Mouse (Mus musculus) testis, postnatal 10 days (tissue): ENCODE data around the gene Gm5039.
"Not testable (repeated sequence)": the region's sequence is repeated elsewhere in the genome, so short reads cannot be mapped to it uniquely, and the experiment has no call there.

ENCODE experiments used
- DNase-seq: peaks from one replicate; pipeline ENCODE4 v3.0.0; 2021; ENCODE audit warnings: low spot score

Gene Gm5039

DNA sequence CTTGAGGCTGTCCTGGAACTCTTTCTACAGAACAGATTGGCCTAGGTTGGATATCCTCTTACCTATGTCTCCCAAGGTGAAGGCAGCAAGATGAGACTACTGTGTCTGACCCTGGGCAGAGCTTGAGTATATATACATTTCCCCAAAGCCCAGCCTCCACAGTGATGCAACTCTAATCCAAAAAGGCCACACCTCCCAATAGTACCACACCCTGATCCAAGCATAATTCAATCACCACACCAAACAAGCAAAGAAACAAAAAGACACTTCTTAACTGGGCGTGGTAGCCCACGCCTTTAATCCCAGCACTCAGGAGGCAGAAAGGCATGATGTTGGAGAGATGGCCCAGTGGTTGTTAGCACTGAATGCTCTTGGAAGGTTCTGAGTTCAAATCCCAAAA, at the start of gene Gm5039:
Gene Gm5039 (minus strand): TSS at position 101 of the 400 bp plus-strand sequence.
- DNase-seq = not testable (repeated sequence)

DNA sequence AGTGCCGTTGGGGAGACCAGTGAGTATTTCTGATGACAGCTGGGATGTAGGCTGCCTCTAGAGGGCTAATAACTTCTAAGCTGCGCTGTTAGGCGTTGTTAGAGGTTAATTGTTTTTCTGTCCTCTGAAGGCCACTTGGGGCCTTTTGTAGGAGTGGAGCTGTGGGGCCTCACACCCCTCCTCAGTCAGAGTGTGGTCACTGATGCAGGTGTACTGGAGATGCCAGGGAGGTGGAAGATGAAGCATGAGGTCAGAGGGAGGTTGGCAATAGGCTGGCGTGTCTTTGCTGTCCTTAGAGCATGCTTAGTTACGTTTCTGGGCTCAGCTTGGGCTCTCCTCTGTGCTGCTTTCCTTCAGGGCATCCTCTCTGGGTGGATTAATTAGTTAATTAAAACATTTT, 48.2 kb upstream of the Gm5039 start:
- no peak for DNase-seq

DNA sequence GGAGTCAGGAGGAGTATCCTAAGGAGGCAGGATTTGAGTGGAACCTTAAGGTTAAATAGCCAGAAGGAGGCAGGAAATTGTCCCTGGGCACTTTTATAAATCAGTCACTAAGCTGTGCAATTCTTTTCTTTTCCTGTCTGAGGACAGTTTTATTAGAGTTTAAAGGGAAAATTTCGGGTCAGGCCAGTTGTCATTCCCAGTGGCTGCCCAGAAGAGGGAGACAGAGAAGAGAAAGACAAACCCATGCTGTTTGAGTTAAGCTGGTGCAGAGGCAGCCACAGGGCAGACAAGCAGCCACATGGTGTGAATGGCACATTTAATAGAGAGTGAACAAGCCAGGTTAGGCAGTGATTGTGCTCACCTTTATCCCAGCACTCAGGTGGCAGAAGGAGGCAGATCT, 46.5 kb upstream of the Gm5039 start:
- DNase-seq = not testable (repeated sequence)

DNA sequence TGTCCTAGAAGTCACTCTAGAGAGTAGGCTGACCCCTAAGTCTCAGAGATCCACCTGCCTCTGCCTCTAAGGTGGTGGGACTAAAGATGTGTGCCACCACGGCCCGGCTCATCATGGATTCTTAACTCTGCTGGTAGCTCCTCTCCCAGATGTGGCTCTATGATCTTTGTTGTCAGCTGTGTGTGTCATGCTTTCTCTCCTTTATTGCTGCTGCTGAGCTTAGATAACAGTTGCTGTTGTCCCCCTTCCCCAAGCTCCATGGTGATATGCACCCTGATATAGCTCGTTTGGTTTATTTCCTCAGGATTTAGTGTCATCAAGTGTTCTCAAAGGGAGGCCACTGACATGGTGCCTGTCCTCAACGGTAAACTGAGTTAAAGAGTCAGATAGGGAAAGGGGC, 45.9 kb upstream of the Gm5039 start:
- DNase-seq = not testable (repeated sequence)

DNA sequence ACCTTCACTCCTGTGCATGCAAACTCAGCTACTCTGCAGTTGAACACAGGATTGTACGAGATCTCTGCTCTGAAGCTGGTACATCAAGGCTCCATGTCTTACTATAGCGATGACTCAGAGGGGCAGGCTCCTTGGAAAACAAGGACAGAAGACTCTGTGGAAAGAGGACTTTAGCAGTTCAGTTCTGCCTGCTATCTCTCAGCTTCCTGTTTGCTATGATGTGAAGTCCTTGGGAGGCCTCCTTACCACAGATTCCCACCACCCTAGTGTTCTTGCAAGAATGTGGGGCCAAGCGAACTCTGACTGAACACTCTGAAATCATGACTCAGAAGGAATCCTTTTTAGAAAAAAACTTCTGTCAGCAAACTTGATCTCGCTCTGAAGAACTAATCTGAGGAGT, 44.8 kb upstream of the Gm5039 start:
- no peak for DNase-seq

DNA sequence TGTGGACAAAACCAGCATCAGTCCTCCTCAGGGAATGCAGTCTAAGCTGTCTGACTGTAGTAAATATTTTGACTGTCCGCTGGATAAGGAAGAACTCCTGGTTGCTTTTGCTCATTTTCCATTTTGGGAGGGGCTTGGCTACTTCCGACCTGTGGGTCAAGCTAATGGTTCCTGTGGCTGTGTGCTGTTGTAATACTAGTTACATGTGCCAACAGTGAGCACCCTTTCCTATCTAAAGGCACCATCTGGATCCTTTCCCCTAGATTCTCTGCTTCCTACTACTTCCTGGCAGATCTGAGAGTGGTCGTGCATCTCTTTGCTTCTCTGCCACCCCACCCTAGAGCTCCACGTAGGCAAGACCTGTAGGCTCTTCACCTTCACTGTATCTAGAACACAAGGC, 43.8 kb upstream of the Gm5039 start:
- no peak for DNase-seq

DNA sequence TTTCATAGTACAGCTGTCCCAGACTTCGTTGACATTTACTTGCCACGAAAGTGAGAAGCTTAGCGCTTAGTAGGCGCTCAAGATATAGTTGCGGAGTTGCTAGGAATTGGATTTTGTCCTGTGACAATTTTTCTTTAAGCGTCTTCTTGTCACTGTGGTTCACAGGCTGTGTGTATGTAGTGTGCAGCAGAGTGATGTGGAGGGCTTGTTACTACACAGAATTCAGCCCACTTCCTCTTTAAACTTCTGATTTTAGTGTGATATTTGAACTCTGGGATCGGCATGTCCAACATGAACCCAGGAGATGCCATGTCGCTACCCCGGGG, 37.3 kb upstream of the Gm5039 start:
- DNase-seq = no peak

DNA sequence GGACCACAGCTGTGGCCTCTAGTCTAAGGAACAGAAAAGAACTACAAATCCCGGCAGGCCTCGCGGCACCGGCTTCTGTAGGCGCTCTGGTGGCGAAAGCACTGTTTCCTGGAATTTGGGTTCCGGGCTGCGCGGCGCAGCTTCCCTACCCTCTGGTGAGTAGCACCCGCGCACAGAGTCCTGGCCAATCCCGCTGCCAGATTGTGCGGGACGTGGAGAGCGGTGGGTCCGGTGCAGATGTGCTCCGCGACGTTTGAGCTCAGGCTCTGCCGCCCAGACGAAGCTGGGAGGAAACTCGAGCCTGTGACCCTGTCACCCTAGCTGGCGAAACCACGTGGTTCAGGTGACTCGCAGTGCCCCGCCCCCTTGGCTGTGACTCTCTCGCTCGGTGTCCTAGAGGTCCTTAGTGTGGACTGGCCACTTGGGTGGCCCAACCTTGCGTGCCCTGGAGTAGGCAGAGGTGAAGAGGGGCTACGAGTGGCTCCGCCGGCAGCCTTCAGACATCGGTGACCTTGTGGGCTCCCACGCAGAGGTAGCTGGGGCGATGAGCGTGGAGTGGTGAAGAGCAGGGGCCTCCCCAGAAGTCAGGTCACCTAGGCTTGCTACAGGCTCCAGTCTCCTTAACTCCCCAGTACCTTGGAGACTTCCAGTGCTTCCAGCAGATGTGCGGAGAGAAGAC, 36.8 kb upstream of the Gm5039 start, which contains the start of gene Adck1:
Gene Adck1 (plus strand): TSS at position 114 of the 679 bp plus-strand sequence.
- DNase-seq = peak; percentile 91

DNA sequence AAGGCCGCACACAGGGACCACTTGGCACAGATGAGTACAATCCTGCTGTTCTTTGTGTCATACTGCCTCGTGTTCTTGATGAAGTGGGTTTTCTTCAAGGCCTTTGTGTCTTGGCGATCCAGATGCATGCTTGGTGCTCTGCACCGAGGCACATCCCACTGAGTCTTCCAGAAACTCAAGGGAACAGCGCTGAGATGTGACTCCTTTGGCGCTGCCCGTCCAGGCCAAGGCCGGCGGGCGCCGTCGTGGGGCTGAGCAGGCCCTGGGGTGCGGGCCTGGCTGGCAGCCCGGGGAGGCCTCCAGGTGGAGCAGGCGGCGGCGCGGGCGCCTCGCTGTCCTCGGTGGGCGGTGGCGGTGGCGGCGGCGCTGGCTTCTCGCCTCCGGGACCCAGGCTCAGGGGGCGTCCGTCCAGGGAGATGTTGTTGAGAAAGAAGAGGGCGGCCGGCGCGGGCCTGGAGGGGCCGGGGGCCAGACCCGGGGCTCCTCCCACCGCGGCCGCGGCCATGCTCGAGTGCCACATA, 30.4 kb upstream of the Gm5039 start:
- no peak for DNase-seq

DNA sequence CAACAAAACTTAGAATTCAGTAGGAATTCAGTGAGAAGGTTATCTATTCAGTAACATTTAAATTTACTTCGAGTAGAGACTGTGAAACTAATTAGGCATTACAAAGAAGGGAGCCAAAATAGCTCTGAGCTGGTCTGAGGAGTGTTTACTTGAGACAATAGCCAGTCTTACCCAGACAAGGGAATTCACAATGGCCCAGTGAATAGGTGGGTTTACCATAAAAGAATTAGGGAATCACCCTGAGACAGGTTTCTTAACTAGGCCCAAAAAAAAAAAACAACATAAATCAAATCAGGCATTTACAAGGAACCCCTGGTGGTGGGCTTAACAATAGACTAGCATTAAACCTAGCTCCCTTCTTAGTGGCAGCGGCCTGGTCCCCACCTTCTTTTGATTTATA, 17.5 kb upstream of the Gm5039 start:
- not testable (repeated sequence) for DNase-seq

DNA sequence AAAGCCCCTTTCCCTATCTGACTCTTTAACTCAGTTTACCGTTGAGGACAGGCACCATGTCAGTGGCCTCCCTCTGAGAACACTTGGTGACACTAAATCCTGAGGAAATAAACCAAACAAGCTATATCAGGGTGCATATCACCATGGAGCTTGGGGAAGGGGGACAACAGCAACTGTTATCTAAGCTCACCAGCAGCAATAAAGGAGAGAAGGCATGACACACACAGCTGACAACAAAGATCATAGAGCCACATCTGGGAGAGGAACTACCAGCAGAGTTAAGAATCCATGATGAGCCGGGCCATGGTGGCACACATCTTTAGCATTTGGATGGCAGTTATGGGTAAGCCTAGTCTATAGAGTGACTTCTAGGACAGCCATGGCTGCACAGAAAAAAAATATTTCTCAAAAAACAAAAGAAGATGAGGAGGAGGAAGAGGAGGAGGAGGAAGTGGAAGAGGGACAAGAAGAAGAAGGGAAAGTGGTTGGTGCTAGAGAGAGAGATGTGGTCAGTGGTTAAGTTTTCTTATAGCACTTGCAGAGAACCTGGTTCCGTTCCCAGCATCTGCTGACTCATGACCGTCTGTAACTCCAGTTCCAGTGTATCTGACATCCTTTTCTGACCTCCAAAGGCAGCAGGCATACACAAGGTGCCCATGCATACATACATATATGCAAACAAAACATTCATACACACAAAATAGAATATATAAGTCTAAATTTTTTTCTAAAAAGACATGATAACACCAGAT, 13.0 kb upstream of the Gm5039 start:
- DNase-seq = not testable (repeated sequence)

DNA sequence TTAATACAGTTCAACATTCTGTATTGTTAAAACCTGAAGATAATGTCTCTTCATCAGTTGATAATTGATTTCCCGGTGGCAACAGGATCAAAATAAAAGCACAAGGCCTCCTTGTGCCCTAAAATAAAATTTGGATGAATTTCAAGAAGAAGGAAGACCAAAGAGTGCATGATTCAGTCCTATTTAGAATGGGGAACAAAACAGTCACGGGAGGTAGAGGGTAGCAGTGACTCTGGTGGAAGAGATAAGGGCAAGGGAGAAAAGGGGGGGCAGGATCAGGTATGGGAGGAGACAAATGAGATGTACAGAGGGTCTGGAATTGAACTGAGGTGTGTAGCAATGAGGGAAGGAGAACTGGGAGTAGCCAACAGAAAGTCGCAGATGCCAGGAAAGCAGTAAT, 9.3 kb downstream of the Gm5039 start:
- no peak for DNase-seq

DNA sequence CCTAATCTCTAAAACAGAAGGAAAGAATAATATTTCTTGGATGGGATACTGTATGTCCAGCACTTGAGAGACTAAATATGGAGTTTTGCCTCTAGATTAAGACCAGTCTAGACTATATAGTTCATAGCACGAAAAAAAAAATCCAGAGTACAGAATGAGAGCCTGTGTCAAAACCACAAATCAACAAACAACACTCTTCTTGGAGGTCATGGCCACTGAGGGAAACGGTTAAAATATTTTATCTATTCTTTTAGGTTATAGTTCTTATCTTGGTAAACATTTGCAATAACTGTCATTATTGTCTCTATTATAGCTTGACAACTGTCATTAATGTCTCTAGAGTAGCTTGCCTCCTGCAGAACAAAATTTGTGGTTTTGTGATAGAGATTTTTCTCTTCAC, 26.7 kb downstream of the Gm5039 start:
- DNase-seq = not testable (repeated sequence)

DNA sequence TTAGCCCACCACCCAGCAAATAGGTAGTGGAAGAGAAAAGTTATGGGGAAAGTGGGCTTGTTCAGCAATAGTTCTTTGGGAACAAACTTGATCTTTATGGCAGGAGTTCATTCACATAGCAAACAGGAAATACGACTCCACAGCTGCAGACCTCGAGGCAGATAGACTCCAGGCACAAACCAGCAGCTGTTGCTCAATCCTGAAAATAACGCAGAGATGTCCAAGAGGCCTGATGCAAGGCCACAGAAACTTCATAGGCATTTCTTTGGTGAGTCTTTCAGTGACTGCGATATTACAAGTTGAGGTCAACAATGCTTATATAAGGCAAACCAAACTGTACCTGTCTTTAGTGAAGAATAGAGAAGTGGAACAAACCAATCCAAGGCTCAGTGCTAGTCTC, 30.7 kb downstream of the Gm5039 start:
- not testable (repeated sequence) for DNase-seq

DNA sequence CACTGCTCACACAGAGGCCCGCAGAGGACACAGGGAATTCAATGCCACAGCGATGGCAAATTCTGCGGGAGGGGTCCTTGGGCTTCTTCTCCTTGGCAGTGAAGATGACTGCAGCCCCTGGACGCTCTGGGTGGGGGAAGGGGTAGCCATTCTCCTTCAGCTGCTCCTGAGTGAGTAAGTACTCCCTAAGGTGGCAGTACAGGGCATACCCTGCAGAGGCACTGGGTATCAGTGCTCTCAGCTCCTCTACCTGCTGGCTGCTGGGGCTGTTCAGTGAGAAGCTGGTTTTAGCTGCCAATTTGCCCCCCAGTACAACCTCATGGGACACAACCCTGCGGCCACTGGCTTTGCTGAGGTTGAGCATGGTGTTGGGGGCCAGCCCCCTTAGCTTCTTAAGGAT, 38.6 kb downstream of the Gm5039 start:
- not testable (repeated sequence) for DNase-seq

DNA sequence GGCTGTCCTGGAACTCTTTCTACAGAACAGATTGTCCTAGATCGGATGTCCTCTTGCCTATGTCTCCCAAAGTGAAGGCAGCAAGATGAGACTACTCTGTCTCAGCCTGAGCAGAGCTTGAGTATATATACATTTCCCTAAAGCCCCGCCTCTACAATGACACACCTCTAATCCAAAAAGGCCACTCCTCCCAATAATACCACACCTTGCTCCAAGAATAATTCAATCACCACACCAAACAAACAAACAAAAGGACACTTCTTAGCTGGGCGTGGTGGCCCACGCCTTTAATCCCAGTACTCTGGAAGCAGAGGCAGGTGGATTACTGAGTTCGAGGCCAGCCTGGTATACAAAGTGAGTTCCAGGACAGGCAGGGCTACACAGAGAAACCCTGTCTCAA, 49.4 kb downstream of the Gm5039 start, which contains the start of gene Gm5662:
Gene Gm5662 (minus strand): TSS at position 101 of the 400 bp plus-strand sequence.
- not testable (repeated sequence) for DNase-seq
